Mouse (Mus musculus) erythroblast, embryonic 14.5 days (primary cell): ENCODE data around the gene Nup98.

ENCODE experiments used
- GATA1 ChIP-seq: IDR thresholded peaks from 2 replicates; pipeline ENCODE4 v1.6.1; 2012; ENCODE audit warnings: low read length, inconsistent platforms, mixed read lengths
- TAL1 ChIP-seq: IDR thresholded peaks from 3 replicates; pipeline ENCODE4 v1.6.1; 2012; ENCODE audit warnings: low read length, inconsistent platforms, mixed read lengths

- no peak for TF ChIP-seq GATA1
- no peak for TF ChIP-seq TAL1
Observed at GRCm38 (mm10) chr7:102233059-102233458, 23.1 kb upstream of the Nup98 start.
